Mouse (Mus musculus) right cerebral cortex, adult 18-20 months (tissue): ENCODE measurements around the gene Bbs9.

Experiments
- DNase-seq: peaks from one replicate; pipeline ENCODE4 v3.0.0; 2022; ENCODE audit warnings: mixed read lengths

Bbs9 gene

DNA sequence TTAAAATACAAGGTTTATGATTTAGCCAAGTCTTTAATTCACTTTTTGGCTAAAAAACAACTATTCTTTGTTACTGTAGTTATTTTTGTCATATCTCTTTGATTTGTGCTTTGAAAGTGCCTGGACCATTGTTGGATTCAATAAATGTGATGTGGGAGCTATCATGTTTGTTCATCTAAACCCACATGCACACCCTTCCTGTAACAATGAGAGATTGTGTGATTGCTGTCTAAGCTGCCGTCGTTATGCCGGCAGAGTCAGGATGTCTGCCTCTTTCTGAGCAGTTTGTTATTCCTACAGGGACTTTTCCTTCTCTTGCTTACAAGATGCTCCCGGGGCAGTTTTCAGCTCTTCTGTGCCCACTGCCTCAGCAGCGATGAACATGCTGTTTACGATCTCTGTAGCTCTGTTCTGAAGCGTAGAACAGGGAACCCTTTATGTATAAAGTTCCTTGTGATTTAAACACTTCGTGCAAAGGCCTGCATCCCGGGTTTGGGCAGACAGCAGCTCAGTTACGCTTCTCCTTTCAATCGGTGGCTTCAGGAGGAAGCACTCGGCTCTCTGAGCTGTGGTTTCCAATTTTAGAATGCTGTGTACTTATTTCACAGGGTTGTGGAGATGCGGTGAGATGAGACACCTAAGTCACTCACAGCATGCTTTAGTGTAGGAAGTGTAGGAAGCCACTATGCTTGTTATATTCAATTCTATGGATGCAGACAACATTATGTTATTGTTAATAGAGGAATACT, 165.3 kb downstream of the Bbs9 start:
- DNase-seq = no peak

- no peak for DNase-seq
Observed at GRCm38 (mm10) chr9:22645844-22646390, 170.4 kb downstream of the Bbs9 start.

- no peak for DNase-seq
Observed at GRCm38 (mm10) chr9:22646461-22646860, 170.9 kb downstream of the Bbs9 start.

GRCm38 (mm10) chr9:22648163-22648562, 172.6 kb downstream of the Bbs9 start:
- DNase-seq = no peak

DNA sequence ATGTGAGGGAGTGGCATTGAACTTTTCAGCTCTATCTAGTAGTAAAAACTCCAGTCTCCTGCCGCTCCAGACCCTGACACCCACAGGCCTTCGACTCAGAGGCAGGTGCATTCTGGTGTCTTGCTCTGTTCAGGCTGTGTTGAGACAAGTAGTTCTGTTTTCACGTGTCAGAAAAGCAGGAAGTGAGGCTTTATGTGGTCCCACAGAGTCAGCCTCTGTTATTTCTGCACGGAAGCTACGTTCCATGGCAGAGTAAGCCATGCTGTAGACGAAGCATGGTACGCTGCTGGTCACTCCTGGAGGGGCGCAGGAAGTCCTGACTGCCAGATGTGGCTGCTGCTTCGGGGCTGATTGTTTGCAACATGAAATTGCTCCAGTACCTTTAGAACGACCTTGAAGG, 174.1 kb downstream of the Bbs9 start:
- no peak for DNase-seq

GRCm38 (mm10) chr9:22650781-22651180, 175.3 kb downstream of the Bbs9 start:
- no peak for DNase-seq

DNA sequence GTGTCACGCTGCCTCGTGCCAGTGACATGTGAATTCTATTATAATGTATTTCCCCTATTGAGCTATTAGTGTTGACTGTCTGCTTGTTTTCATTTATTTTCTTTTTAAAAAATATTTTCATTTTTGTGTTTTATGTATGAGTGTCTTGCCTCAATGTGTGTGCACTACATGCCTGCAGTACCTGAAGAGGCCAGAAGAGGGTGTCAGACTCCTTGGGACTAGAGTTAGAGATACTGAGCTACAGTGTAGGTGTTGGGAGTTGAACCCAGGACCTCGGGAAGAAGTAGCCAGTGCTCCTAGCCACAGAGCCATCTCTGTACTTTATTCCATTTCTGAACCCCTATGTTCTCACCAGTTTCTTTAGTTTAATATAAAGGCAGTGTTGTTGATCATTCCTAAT, 176.1 kb downstream of the Bbs9 start:
- DNase-seq = no peak

- DNase-seq = no peak
Observed at GRCm38 (mm10) chr9:22654726-22655393, 179.3 kb downstream of the Bbs9 start.

DNA sequence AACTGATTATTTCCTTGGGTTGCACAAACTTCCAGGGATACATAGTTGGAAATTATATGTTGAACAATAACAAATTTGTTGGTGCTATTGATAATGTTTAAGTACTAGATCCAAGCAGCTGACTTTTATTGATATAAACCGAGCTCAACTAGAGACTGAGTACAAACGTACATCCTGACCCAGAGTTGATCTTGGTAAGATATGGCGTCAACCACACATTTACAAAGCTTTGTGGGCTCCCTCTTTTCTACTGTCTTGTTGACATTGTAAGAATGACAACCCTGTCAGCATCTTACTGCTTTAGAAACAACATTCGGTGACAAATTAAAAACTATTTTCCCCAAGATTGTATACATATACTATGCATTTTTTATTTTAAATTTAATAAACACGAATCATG, 181.7 kb downstream of the Bbs9 start:
- no peak for DNase-seq

- DNase-seq = no peak
Observed at GRCm38 (mm10) chr9:22665155-22665554, 189.6 kb downstream of the Bbs9 start.

DNA sequence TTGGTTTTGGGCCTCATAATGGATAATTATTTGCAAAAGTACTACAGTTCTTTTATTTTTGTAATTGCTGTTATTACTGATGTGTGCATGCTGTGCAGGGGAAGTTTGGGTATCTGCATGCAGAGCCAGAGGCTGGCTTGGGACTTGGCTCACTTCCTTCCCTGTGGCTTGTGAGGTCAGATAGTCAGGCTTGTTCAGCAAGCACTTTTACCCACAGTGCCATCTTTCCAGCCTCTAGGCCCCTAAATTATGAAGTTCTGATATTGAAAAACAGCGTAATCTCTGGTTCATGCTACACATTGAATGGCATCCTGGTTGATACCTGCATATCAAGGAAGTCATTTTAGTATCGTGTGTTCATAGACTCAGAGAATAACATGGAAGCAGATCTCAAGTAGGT, 197.4 kb downstream of the Bbs9 start:
- DNase-seq = no peak

GRCm38 (mm10) chr9:22677132-22677829, 201.8 kb downstream of the Bbs9 start:
- no peak for DNase-seq

DNA sequence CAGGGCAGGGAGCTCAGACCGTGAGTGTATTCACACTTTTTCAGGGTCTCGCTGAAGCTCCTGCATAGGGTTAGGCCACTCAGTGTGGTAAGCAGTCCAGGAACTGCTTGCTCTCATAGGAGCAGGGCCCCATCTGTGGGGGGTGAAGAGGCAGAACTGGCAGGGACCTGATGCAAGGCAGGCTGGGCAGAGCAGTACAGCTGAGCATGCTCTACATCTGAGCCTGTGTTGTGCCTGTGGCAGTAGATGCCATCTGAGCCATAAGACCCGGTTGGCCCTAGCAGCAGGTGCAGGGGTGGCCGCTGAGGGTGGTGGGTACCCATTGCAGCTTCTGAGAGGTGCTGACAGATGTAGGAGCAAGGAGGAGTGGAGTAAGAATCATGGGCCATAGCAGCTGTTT, 202.5 kb downstream of the Bbs9 start:
- no peak for DNase-seq

DNA sequence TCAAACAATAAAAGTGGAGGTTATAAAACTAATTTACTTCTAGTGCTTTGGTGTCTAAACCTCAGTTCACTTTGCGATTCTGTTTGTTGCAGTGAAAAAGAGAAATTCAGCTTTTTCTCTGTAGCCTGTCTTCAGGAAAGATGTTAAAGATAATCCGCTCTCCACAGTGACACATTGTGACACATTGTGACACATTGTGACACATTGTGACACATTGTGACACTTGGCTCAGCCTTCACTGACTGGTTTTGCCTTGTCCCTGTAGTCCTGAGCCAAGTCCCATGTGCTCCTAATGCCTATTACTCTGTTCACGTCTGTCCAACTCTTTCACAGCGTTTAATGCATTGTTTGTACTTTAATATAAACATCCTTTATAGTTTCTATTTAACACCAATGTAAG, 203.0 kb downstream of the Bbs9 start:
- DNase-seq = no peak

GRCm38 (mm10) chr9:22679485-22679884, 204.0 kb downstream of the Bbs9 start:
- DNase-seq = no peak

DNA sequence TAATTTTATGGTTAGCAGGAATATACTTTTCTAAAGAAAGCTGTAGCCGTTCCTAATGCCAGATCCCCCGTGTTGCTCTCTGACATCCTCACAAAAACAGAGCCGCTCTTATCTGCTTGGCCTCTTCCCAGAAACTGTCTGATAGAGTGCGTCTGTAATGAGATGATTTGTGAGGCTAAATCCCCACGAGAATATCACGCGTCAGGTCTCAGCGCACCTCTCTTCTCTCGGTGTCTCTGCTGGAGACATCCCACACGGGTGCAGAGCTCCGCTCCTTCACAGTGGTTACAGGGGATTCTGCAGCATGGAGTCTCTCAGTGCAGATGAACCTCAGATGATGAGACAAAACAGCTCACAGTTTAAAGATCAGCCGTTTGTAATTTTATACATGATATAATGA, 204.5 kb downstream of the Bbs9 start:
- DNase-seq = no peak

DNA sequence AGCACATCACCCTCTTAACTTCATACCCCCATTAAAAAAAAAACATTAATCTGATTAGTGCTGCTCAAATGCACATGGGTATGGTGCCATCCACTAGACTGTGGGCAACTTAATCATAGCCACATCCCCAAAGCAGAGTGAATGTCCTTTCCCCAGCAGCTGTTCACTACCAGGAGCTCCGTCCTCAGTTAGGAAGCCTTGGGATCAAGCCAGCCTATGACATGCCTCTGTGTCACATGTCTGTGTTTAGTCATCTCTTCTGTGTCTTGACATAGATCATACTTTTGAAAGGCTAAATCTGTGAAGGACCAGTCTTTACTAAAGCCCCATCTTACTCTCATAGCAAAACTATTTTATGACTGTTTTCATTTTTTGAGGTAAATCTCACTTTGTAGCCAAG, 205.0 kb downstream of the Bbs9 start:
- DNase-seq = no peak

- DNase-seq = no peak
Observed at GRCm38 (mm10) chr9:22683786-22684185, 208.3 kb downstream of the Bbs9 start.

- DNase-seq = no peak
Observed at GRCm38 (mm10) chr9:22686765-22687472, 211.4 kb downstream of the Bbs9 start.

DNA sequence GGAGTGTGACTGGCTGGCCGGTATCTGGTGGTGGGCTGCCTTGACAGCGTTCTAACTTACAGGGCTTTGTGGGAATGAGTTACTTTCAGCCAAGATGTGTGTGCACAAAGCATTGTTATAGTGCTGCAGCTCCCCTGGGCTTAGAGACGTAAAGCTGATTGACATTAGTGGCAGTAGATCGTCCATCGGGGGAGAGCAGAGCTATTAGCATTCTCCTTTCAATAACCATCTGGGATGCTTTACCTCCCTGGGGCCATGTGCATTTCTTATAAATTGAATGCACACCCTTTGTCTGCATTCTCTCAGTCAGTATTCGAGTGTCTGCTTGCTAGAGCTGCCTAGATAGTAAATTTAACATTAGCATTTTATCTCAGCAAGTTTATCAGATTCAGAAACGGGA, 214.7 kb downstream of the Bbs9 start:
- no peak for DNase-seq

- no peak for DNase-seq
Observed at GRCm38 (mm10) chr9:22695392-22695791, 219.9 kb downstream of the Bbs9 start.

GRCm38 (mm10) chr9:22696809-22697374, 221.4 kb downstream of the Bbs9 start:
- DNase-seq = no peak

DNA sequence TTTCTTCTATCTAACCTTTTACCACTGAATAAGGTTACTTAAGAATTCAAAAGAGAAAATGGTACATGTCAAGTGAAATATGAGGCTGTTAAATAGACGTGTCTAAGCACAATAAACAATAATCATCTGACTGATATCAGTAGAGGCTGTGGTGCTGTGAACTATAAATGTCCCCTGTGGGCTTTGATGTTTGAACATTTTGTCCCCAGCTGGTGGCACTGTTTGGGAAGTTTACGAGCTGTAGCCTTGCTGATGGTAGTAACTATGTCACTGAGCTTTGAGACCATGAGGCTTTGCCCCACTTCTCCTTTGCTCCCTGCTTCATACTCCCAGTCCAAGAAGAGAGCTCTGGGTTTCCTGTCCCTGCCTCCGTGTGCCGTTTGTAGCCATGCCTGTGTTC, 222.3 kb downstream of the Bbs9 start:
- no peak for DNase-seq
